Mouse (Mus musculus) intestine, embryonic 14.5 days (tissue): Measurements from ENCODE around the gene Mrpl19. TPM values are rescaled to one million over a fixed set of nuclear protein-coding genes. Genes with fewer than 3 reads are reported as not detected.

ENCODE experiments used
- ATAC-seq: fragments of 200-750 bp; cut with Nextera tagmentation; replicated peaks from 2 replicates; pipeline ENCODE4 v1.8.0; 2017; ENCODE audit warnings: low read depth, moderate number of reproducible peaks, moderate TSS enrichment, moderate library complexity; ENCODE audit not compliant: low FRiP score, low TSS enrichment
- DNase-seq: peaks from one replicate; pipeline ENCODE4 v3.0.0-alpha.2; 2018; ENCODE audit warnings: low spot score
- H3K27ac ChIP-seq: fragments of 300-500 bp; sonication (generic); 2 replicates; pipeline ENCODE4 v1.5.1; 2014; ENCODE audit warnings: low read depth, mild to moderate bottlenecking, control low read depth
- H3K27me3 ChIP-seq: fragments of 300-500 bp; sonication (generic); replicated peaks from 2 replicates; pipeline ENCODE4 v1.6.1; 2014; ENCODE audit warnings: low read length, control low read depth; ENCODE audit not compliant: control insufficient read depth, insufficient read depth
- H3K36me3 ChIP-seq: fragments of 300-500 bp; sonication (generic); 2 replicates; pipeline ENCODE4 v1.6.1; 2014; ENCODE audit warnings: low read length, control low read depth; ENCODE audit not compliant: control insufficient read depth, insufficient read depth
- H3K4me1 ChIP-seq: fragments of 300-500 bp; sonication (generic); replicated peaks from 2 replicates; pipeline ENCODE4 v1.6.1; 2014; ENCODE audit warnings: low read length, control low read depth, mixed read lengths; ENCODE audit not compliant: control insufficient read depth, insufficient read depth
- H3K4me2 ChIP-seq: fragments of 300-500 bp; sonication (generic); 2 replicates; pipeline ENCODE4 v1.6.1; 2014; ENCODE audit warnings: low read length
- H3K4me3 ChIP-seq: fragments of 300-500 bp; sonication (generic); 2 replicates; pipeline ENCODE4 v1.5.1; 2014; ENCODE audit warnings: low read depth, low read length, control low read depth, mixed read lengths
- H3K9ac ChIP-seq: fragments of 300-500 bp; sonication (generic); 2 replicates; pipeline ENCODE4 v1.6.1; 2014; ENCODE audit warnings: mild to moderate bottlenecking, low read length
- H3K9me3 ChIP-seq: fragments of 300-500 bp; sonication (generic); 2 replicates; pipeline ENCODE4 v1.6.1; 2016; ENCODE audit warnings: low read length, control low read depth; ENCODE audit not compliant: control insufficient read depth
- WGBS: fragments of 180-500 bp; shearing (Covaris S2); extraction: QIAGEN DNeasy Blood & Tissue Kit; methylation state at CpG from one replicate; pipeline ENCODE4 v1.1.7; 2014; 5-methylcytosine and 5-hydroxymethylcytosine counted together
- polyA plus RNA-seq: library from polyadenylated mRNA; unstranded; fragments of >200 nt; fragmentation: Nextera tagmentation; extraction: Ambion mirVana; gene quantifications from 2 replicates; pipeline ENCODE4 v1.2.1, GENCODE M21; 2014

Mrpl19 gene
- polyA plus RNA-seq, 1 experiment from 2014 or later, result 61.2 TPM

GRCm38 (mm10) chr6:81979286-81979685 lies 13.5 kb upstream of the Mrpl19 start:
- H3K4me3 ChIP-seq, result no peak overlapping the region
- no peaks in the 10 kb centered on the region for H3K36me3 ChIP-seq
- no peak overlapping the region for H3K27ac ChIP-seq
- DNase-seq (no peak), ATAC-seq (no peak)
- WGBS, result 84% methylated on average over 4 of the region's 4 CpGs
- no peaks in the 10 kb centered on the region for H3K4me1 ChIP-seq
- H3K4me2 ChIP-seq, result no peak overlapping the region
- H3K9me3 ChIP-seq, result no peaks in the 10 kb centered on the region
- H3K27me3 ChIP-seq, result no peaks in the 10 kb centered on the region
- no peak overlapping the region for H3K9ac ChIP-seq

GRCm38 (mm10) chr6:81975971-81976621 lies 10.3 kb upstream of the Mrpl19 start:
- WGBS, result 32% methylated on average over 7 of the region's 7 CpGs
- peak; percentile 76; the same call in 1 of the 2 replicates for ATAC-seq

GRCm38 (mm10) chr6:81972595-81972994 lies 6.8 kb upstream of the Mrpl19 start:
- ATAC-seq (no peak), DNase-seq (no peak)
- no peak overlapping the region for H3K4me3 ChIP-seq
- no peaks in the 10 kb centered on the region for H3K4me1 ChIP-seq
- H3K27me3 ChIP-seq, result no peaks in the 10 kb centered on the region
- H3K4me2 ChIP-seq, result no peak overlapping the region
- no peaks in the 10 kb centered on the region for H3K36me3 ChIP-seq
- 82% methylated on average over 8 of the region's 8 CpGs for WGBS
- H3K9ac ChIP-seq, result no peak overlapping the region
- H3K27ac ChIP-seq, result no peak overlapping the region
- no peaks in the 10 kb centered on the region for H3K9me3 ChIP-seq

More at GRCm38 (mm10) chr6:81975971-81976621, 10.3 kb upstream of the Mrpl19 start:
- peak; percentile 88 for DNase-seq
- no peaks in the 10 kb centered on the region for H3K4me1 ChIP-seq
- H3K27me3 ChIP-seq, result no peaks in the 10 kb centered on the region
- H3K36me3 ChIP-seq, result no peaks in the 10 kb centered on the region
- no peaks in the 10 kb centered on the region for H3K9me3 ChIP-seq
- H3K4me2 ChIP-seq, result no peak overlapping the region
- H3K4me3 ChIP-seq, result no peak overlapping the region
- no peak overlapping the region for H3K9ac ChIP-seq
- H3K27ac ChIP-seq, result no peak overlapping the region

- ATAC-seq, result no peak
- H3K4me3 ChIP-seq, result no peak overlapping the region
- no peaks in the 10 kb centered on the region for H3K27me3 ChIP-seq
- no peak overlapping the region for H3K9ac ChIP-seq
- H3K27ac ChIP-seq, result no peak overlapping the region
- no peak overlapping the region for H3K4me2 ChIP-seq
- no peaks in the 10 kb centered on the region for H3K4me1 ChIP-seq
- 87% methylated on average over 7 of the region's 7 CpGs for WGBS
- DNase-seq, result no peak
- no peaks in the 10 kb centered on the region for H3K9me3 ChIP-seq
- no peaks in the 10 kb centered on the region for H3K36me3 ChIP-seq
These were observed 5.4 kb upstream of the Mrpl19 start for GRCm38 (mm10) chr6:81971196-81971595.

GRCm38 (mm10) chr6:81966068-81966544 lies 348 bp upstream of the Mrpl19 start:
- Histone ChIP-seq H3K9ac (no peak overlapping the region), H3K4me1 (peaks cover 8% of the 10 kb centered on the region)
- DNase-seq, result no peak

GRCm38 (mm10) chr6:81960284-81960683 lies 5.5 kb downstream of the Mrpl19 start:
- DNase-seq (no peak), ATAC-seq (no peak)
- no peak overlapping the region for H3K9ac ChIP-seq
- H3K36me3 ChIP-seq, result peaks cover 88% of the 10 kb centered on the region
- peaks cover 8% of the 10 kb centered on the region for H3K4me1 ChIP-seq
- H3K4me3 ChIP-seq, result no peak overlapping the region
- H3K27me3 ChIP-seq, result no peaks in the 10 kb centered on the region
- H3K4me2 ChIP-seq, result no peak overlapping the region
- no peak overlapping the region for H3K27ac ChIP-seq
- WGBS, result 92% methylated on average over 1 of the region's 1 CpGs
- H3K9me3 ChIP-seq, result no peaks in the 10 kb centered on the region

More at GRCm38 (mm10) chr6:81966068-81966544, 348 bp upstream of the Mrpl19 start:
- ATAC-seq, result no peak; the same call in 1 of the 2 replicates
- no peaks in the 10 kb centered on the region for H3K9me3 ChIP-seq
- H3K4me3 ChIP-seq, result peak overlapping the region; percentile 85
- H3K27me3 ChIP-seq, result no peaks in the 10 kb centered on the region
- peaks cover 30% of the 10 kb centered on the region for H3K36me3 ChIP-seq
- WGBS, result 42% methylated on average over 2 of the region's 2 CpGs
- no peak overlapping the region for H3K27ac ChIP-seq
- peak overlapping the region; percentile 74 for H3K4me2 ChIP-seq

GRCm38 (mm10) chr6:81959866-81960265 lies 5.9 kb downstream of the Mrpl19 start:
- Histone ChIP-seq H3K4me3 (no peak overlapping the region), H3K9ac (no peak overlapping the region), H3K27me3 (no peaks in the 10 kb centered on the region), H3K4me1 (peaks cover 5% of the 10 kb centered on the region), H3K4me2 (no peak overlapping the region), H3K36me3 (peaks cover 92% of the 10 kb centered on the region), H3K9me3 (no peaks in the 10 kb centered on the region), H3K27ac (no peak overlapping the region)
- WGBS, result 93% methylated on average over 8 of the region's 8 CpGs
- DNase-seq (no peak), ATAC-seq (no peak)

GRCm38 (mm10) chr6:81957992-81958391 lies 7.8 kb downstream of the Mrpl19 start:
- H3K27ac ChIP-seq, result no peak overlapping the region
- peaks cover 91% of the 10 kb centered on the region for H3K36me3 ChIP-seq
- H3K9me3 ChIP-seq, result no peaks in the 10 kb centered on the region
- H3K4me1 ChIP-seq, result no peaks in the 10 kb centered on the region
- no peaks in the 10 kb centered on the region for H3K27me3 ChIP-seq
- ATAC-seq (no peak), DNase-seq (no peak)
- no peak overlapping the region for H3K4me3 ChIP-seq
- no peak overlapping the region for H3K9ac ChIP-seq
- WGBS, result 87% methylated on average over 11 of the region's 11 CpGs
- no peak overlapping the region for H3K4me2 ChIP-seq

GRCm38 (mm10) chr6:81956399-81956798 lies 9.4 kb downstream of the Mrpl19 start:
- peaks cover 90% of the 10 kb centered on the region for H3K36me3 ChIP-seq
- ATAC-seq (no peak), DNase-seq (no peak)
- H3K4me3 ChIP-seq, result no peak overlapping the region
- H3K4me2 ChIP-seq, result no peak overlapping the region
- no peaks in the 10 kb centered on the region for H3K4me1 ChIP-seq
- no peak overlapping the region for H3K27ac ChIP-seq
- no peak overlapping the region for H3K9ac ChIP-seq
- 88% methylated on average over 4 of the region's 4 CpGs for WGBS
- H3K27me3 ChIP-seq, result no peaks in the 10 kb centered on the region
- H3K9me3 ChIP-seq, result no peaks in the 10 kb centered on the region
